Mouse (Mus musculus): ENCODE measurements around the gene Gm340.

Gene Gm340

GRCm38 (mm10) chr19:41615606-41616224, 33.5 kb downstream of the Gm340 start:
- DNase-seq: no peak

DNA sequence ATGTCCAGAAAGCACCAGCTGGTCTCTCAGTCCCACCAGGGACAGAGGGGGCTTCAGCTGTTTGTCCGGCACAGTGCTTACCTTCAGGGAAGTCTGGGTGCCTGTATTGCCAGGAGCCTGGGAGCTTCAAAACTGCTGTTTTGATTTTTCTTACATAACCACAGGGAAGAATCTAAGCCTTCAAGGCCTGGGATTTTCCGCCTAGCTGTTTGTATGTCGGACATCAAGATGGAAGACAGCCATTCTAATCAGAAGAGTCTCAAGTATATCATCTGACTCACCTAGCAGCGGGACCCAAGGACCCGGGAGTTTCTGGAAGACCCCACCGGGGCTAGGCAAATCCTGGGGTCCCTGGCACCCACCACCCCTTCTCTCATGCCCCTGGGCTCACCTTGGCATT, 34.1 kb downstream of the Gm340 start:
- no peak for DNase-seq

DNA sequence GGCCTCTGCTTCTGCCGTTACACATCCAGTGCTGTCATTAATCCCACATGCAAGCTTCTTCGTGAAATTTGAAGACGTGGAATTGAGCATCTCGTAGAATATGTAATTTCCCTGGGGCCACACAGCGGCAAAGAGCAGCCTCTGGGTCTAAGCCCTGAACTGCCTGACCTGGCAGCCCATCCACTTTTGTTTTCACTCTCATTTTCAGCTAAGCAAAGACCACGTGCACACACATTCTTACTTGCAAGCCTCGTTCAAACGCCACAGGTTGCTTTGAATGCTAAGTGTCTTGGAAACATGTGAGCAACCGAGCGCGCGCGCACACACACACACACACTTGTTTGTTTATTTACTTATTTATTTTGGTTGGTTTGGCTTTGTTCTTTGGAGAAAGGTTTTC, 34.9 kb downstream of the Gm340 start:
- no peak for DNase-seq

GRCm38 (mm10) chr19:41618153-41618657, 36.0 kb downstream of the Gm340 start:
- no peak for DNase-seq

GRCm38 (mm10) chr19:41618771-41619385, 36.7 kb downstream of the Gm340 start:
- DNase-seq: no peak

DNA sequence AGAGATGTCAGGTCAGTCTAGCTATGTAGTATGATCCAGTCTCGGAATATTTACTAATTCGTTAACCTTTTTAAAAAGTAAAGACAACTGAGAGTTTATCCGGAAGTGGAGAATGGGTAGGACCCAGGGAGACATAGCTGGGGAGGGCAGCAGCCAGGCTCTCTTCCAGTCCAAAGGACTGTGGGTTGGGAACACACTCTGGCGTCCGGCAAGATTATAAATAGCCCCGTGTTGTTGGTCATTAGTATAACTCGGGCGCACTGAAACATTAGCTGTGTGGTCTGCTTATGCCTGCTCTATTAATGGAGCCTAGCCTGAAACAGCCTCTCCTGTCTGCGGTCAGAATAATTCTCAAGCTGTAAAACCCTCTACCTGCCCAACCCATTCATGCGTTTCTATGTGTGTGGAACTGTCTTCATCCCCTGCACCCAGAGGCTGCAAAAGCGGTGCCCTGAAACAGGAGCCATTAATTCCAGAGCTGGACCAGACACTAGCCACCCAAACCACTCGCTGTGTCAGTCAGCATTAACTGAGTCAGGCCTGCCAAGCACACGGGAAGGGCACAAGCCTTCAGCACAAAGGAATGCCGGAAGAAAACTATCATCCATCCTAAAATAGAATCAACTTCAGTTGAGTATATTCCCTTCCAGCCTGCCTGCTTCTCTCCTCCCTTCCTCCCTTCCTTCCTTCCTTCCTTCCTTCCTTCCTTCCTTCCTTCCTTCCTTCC, 38.4 kb downstream of the Gm340 start:
- no peak for DNase-seq

GRCm38 (mm10) chr19:41628970-41629369, 46.8 kb downstream of the Gm340 start:
- DNase-seq: no peak

DNA sequence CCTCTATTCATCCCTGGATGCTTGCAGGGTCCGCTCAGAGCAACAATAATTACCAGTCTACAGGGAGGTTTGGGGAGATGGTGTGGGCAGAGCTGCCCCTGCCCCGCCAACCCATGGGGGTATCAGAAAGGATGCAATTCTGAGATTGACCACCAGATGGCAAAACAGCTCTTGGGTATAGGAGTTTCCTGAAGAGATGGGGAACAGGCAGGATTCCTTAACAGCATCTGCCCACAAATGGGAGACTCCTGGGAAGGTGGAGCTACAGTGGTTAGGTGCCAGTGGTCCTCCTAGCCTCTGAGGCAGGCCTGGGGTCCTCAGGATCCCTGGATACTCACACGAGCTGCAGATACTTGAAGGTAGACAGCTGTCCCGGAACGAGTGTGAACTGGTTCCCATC, 47.4 kb downstream of the Gm340 start:
- peak; percentile 39 for DNase-seq

GRCm38 (mm10) chr19:41634099-41634498, 51.9 kb downstream of the Gm340 start:
- DNase-seq: no peak

DNA sequence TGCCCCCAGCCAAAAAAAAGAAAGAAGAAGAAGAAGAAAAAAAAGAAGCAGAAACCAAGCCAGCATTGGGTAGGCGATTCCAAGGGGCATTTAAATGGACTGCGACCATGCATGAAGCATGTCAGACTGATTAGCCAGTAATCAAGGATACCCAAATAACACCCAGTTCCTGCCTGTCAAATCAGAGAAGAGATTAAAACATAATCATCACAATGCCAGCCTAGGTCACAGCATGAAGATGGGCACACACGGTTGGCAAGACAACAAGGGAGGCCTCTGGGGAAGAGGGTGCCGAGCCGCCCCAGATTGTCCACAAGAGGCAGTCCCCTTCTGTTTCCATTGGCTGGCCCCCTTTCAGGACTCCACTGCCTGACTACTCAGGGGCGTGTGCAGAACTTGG, 52.8 kb downstream of the Gm340 start:
- DNase-seq: no peak

All from cerebellum, adult 8-10 months (tissue).